Mouse (Mus musculus): ENCODE results near the gene Hoxc6. TPM values are rescaled to one million over a fixed set of nuclear protein-coding genes. Genes with fewer than 3 reads are reported as not detected.

Hoxc6 gene
- polyA plus RNA-seq, 2 experiments: 0.06 TPM; not detected in 1

DNA sequence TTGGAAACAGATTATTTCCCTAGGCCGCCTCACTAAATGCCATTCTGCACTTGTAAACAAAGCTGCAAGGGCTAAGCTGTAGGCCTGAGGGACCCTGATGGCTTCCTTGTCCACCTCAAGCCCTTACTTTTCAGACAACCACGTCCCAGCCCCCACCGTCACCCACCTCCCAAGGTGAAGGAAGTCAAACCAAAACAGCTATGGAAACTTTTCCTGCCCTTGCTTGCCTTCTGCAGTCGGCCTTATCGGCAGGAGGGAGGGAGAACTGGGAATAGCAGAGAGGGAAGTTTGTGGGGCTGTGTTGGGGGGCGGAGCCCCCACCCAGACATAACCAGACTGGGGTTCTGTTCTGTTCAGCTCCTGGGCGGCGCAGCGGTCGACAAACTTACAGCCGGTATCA lies 5.9 kb upstream of the Hoxc6 start:
- Histone ChIP-seq H3K4me2 (ENCODE audit: low read depth) (no peak overlapping the region), H3K4me3 (ENCODE audit: insufficient read depth in 1 of 2, low read depth in 2 of 2, low read length in 2 of 2) (no peak overlapping the region), H3K4me1 (replicated peaks; ENCODE audit: control insufficient read depth in 2 of 2, insufficient read depth in 2 of 2, low read length in 1 of 2) (no peaks in the 10 kb centered on the region), H3K27me3 (ENCODE audit: control insufficient read depth, insufficient read depth, low read length) (peaks cover 95% of the 10 kb centered on the region), H3K9ac (replicated peaks) (no peak overlapping the region), H3K36me3 (replicated peaks; ENCODE audit: control insufficient read depth, insufficient read depth, low read depth) (no peaks in the 10 kb centered on the region), H3K9me3 (ENCODE audit: control insufficient read depth, low read length) (no peaks in the 10 kb centered on the region), H3K27ac (no peak overlapping the region)
- no peak for TF ChIP-seq CTCF (IDR thresholded peaks at IDR 0.05; ENCODE audit: low read depth)
- no peak for TF ChIP-seq EP300 (IDR thresholded peaks at IDR 0.05; ENCODE audit: low read depth)
- ATAC-seq (ENCODE audit: insufficient read depth) (no peak), DNase-seq (ENCODE audit: low read depth in 3 of 3, low spot score in 3 of 3) (no peak)
- 1% methylated on average over 11 of the region's 11 CpGs for WGBS (ENCODE audit: insufficient replicate concordance)

DNA sequence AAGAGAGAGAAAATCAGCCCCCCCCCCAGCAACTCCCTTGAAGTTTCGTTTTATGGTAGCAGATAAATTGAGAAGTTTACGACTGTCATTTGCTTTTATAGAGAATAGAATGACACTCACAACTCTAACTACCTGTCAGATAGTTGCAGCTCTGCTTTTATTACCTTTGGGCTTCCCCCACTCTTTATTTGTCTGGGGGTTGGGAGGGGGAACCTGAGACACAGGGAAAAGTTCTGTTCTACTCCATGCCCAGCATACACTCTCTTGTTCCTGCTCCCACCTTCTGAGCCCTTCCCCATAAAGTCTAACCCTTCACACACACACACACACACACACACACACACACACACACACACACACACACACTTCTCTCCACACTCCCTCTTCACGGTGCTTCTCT lies 5.2 kb upstream of the Hoxc6 start:
- TF ChIP-seq CTCF (IDR thresholded peaks at IDR 0.05; ENCODE audit: low read depth): no peak
- TF ChIP-seq EP300 (IDR thresholded peaks at IDR 0.05; ENCODE audit: low read depth): no peak
- Histone ChIP-seq H3K4me3 (ENCODE audit: insufficient read depth in 1 of 2, low read depth in 2 of 2, low read length in 2 of 2) (no peak overlapping the region), H3K9me3 (ENCODE audit: control insufficient read depth, low read length) (no peaks in the 10 kb centered on the region), H3K4me1 (replicated peaks; ENCODE audit: control insufficient read depth in 2 of 2, insufficient read depth in 2 of 2, low read length in 1 of 2) (no peaks in the 10 kb centered on the region), H3K27me3 (ENCODE audit: control insufficient read depth, insufficient read depth, low read length) (peaks cover 95% of the 10 kb centered on the region), H3K27ac (no peak overlapping the region), H3K36me3 (replicated peaks; ENCODE audit: control insufficient read depth, insufficient read depth, low read depth) (no peaks in the 10 kb centered on the region), H3K4me2 (ENCODE audit: low read depth) (no peak overlapping the region), H3K9ac (replicated peaks) (no peak overlapping the region)
- WGBS (ENCODE audit: insufficient replicate concordance): 5% methylated on average over 3 of the region's 3 CpGs
- DNase-seq (ENCODE audit: low read depth in 3 of 3, low spot score in 3 of 3): no peak
- ATAC-seq (ENCODE audit: insufficient read depth): no peak

- TF ChIP-seq EP300 (IDR thresholded peaks at IDR 0.05; ENCODE audit: low read depth): no peak
- no peak for TF ChIP-seq CTCF (IDR thresholded peaks at IDR 0.05; ENCODE audit: low read depth)
- 4% methylated on average over 9 of the region's 9 CpGs for WGBS (ENCODE audit: insufficient replicate concordance)
- DNase-seq (ENCODE audit: low read depth in 3 of 3, low spot score in 3 of 3) (no peak), ATAC-seq (ENCODE audit: insufficient read depth) (no peak)
- Histone ChIP-seq H3K27ac (no peak overlapping the region), H3K4me1 (replicated peaks; ENCODE audit: control insufficient read depth in 2 of 2, insufficient read depth in 2 of 2, low read length in 1 of 2) (no peaks in the 10 kb centered on the region), H3K9me3 (ENCODE audit: control insufficient read depth, low read length) (no peaks in the 10 kb centered on the region), H3K4me3 (ENCODE audit: insufficient read depth in 1 of 2, low read depth in 2 of 2, low read length in 2 of 2) (no peak overlapping the region), H3K36me3 (replicated peaks; ENCODE audit: control insufficient read depth, insufficient read depth, low read depth) (no peaks in the 10 kb centered on the region), H3K9ac (replicated peaks) (no peak overlapping the region), H3K27me3 (ENCODE audit: control insufficient read depth, insufficient read depth, low read length) (peaks cover 96% of the 10 kb centered on the region), H3K4me2 (ENCODE audit: low read depth) (no peak overlapping the region)
Measured at GRCm38 (mm10) chr15:102996548-102996947, 1.5 kb upstream of the Hoxc6 start.

DNA sequence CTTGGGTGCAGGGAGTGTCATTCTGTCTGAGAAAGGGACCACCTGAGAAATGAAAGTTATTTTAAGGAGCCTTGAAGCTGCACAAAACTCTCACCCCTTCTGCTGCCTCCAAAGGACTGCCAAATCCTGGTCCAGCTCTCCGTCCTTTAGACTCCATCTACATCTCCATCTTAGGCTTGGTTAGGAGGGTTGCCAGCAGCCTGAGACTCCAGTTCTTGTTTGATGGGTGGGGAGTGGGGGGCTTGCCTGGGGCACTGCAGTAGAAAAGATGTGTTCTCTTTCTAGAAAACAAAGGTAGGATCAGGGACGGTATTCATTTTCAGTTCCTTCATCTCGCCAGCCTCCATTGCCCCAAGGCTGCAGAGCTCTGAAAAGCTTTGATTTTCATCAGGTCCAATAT lies 626 bp upstream of the Hoxc6 start:
- Histone ChIP-seq H3K4me1 (replicated peaks; ENCODE audit: control insufficient read depth in 2 of 2, insufficient read depth in 2 of 2, low read length in 1 of 2) (no peaks in the 10 kb centered on the region), H3K36me3 (replicated peaks; ENCODE audit: control insufficient read depth, insufficient read depth, low read depth) (no peaks in the 10 kb centered on the region), H3K9me3 (ENCODE audit: control insufficient read depth, low read length) (no peaks in the 10 kb centered on the region), H3K4me3 (ENCODE audit: insufficient read depth in 1 of 2, low read depth in 2 of 2, low read length in 2 of 2) (no peak overlapping the region), H3K4me2 (ENCODE audit: low read depth) (no peak overlapping the region), H3K27ac (no peak overlapping the region), H3K9ac (replicated peaks) (no peak overlapping the region), H3K27me3 (ENCODE audit: control insufficient read depth, insufficient read depth, low read length) (peaks cover 96% of the 10 kb centered on the region)
- no peak for ATAC-seq (ENCODE audit: insufficient read depth)
- TF ChIP-seq CTCF (IDR thresholded peaks at IDR 0.05; ENCODE audit: low read depth) (no peak), EP300 (IDR thresholded peaks at IDR 0.05; ENCODE audit: low read depth) (no peak)
- no peak for DNase-seq (ENCODE audit: low read depth in 3 of 3, low spot score in 3 of 3)
- WGBS (ENCODE audit: insufficient replicate concordance): 2% methylated on average over 3 of the region's 3 CpGs

DNA sequence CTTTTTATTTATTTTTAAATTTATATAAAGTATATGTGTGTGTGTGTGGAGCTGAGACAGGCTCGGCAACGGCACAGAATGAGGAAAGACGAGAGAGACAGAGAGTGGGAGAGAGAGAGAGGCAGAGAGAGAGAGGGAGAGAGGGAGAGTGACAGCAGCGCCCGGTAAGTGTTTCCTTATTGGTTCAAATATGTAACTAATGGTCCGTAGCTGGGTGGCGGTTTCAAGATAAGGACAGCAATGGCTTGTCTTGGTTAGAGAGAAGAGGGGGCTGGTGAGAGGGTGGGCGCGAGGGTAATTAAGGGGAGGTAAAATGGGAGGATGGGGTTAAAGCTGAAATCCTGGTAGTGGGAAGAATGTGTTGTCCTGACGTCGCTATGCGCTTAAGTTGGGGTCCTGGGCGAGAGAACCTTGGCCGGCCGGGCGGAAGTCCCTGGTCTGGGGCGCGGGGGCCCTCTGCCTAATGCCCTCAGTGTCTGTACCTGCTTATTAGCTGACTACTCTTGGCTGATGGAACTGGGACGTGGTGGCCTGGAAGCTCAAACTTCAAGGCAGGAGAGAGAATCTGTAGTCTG lies 638 bp downstream of the Hoxc6 start:
- ATAC-seq (ENCODE audit: insufficient read depth) (no peak), DNase-seq (ENCODE audit: low read depth in 3 of 3, low spot score in 3 of 3) (no peak)
- Histone ChIP-seq H3K27ac (no peak overlapping the region), H3K9me3 (ENCODE audit: control insufficient read depth, low read length) (no peaks in the 10 kb centered on the region), H3K4me1 (replicated peaks; ENCODE audit: control insufficient read depth in 2 of 2, insufficient read depth in 2 of 2, low read length in 1 of 2) (no peaks in the 10 kb centered on the region), H3K4me3 (ENCODE audit: insufficient read depth in 1 of 2, low read depth in 2 of 2, low read length in 2 of 2) (peak overlapping the region in 1 of 2 experiments; percentile 12; a peak in 1 of 4 replicates), H3K9ac (replicated peaks) (no peak overlapping the region), H3K36me3 (replicated peaks; ENCODE audit: control insufficient read depth, insufficient read depth, low read depth) (no peaks in the 10 kb centered on the region), H3K4me2 (ENCODE audit: low read depth) (peak overlapping the region; percentile 60), H3K27me3 (ENCODE audit: control insufficient read depth, insufficient read depth, low read length) (peaks cover 97% of the 10 kb centered on the region)
- WGBS (ENCODE audit: insufficient replicate concordance): under 1% methylated on average over 19 of the region's 19 CpGs
- TF ChIP-seq CTCF (IDR thresholded peaks at IDR 0.05; ENCODE audit: low read depth) (no peak), EP300 (IDR thresholded peaks at IDR 0.05; ENCODE audit: low read depth) (no peak)
